15 mouse cellular contexts compared by ENCODE assay signal in the genomic region with DNA sequence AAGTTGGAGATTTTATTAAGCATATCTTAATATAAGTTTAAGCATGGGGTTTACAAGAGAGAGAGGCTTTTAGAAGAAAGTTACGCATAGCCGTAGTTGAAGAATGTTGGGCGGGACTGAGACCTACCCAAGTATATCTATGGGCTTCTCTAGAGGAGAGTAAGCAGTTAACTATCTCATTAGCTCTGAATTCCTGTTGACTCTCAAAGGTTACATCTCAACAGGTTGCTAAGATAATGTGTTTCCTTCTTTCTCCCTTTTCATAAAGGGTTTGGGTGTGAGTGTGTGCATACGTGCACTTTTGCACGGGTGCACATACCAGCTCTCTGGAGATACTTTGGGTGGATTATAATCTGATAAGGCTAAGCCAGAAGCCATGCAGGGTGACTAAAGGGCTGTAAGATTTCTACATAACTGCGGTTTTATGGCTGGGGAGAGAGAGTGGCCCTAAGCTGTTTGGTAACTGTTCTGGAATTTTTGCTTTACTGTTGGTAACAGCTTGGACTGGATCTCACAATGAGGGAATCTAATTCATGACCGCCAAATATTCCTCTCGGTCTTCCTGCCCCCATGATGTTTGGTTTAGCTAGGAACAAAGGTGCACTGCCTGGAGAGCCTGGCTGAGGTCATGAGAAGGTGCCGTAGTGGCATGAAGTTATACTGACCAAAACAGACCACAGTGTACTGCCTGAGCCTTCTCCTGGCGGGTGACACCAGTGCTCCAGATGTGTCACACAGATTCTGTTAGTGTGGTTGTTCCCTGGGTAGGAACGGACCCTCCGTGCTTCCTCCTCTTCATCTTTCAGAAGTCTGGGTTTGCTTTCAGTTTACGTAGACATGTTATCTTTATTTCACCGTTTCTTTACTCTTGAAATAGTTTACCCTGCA.
A peak's percentile ranks its signal among the peaks of the same experiment; 100 is the strongest.
DNase-seq lines count a peak whose midpoint lies in the region; ATAC-seq and TF ChIP-seq lines count a peak whose summit lies in the region.
"Had no signal": no experiment of that assay in that cellular context is flagged by ENCODE, and none has a peak within 500 bp of the region (broad histone marks: within the 10 kb centered on the region; RNA-seq: fewer than 3 reads in every experiment).

No protein-coding gene starts in this region.

- peak in 1 of 2 experiments; percentile 50; a peak in 2 of 4 replicates for TF ChIP-seq EP300 in MEL (IDR thresholded peaks at IDR 0.05; ENCODE audit: low read depth in 1 of 2, low read length in 2 of 2)

- peaks cover 12 to 40% of the 10 kb centered on the region in 2 experiments for H3K4me1 ChIP-seq in MEL (ENCODE audit: control insufficient read depth in 1 of 2, insufficient read depth in 2 of 2, low read length in 2 of 2)
- peaks cover 12% of the 10 kb centered on the region for H3K4me1 ChIP-seq in intestine, embryonic 15.5 days (replicated peaks)
- H3K4me1 ChIP-seq in hindbrain, embryonic 14.5 days (replicated peaks; ENCODE audit: control insufficient read depth, insufficient read depth, low read length), result no peaks in the 10 kb centered on the region
- H3K4me1 ChIP-seq: forebrain, embryonic 15.5 days had no signal

- H3K79me2 ChIP-seq in MEL (ENCODE audit: control insufficient read depth, insufficient read depth, low read length, poor library complexity), result peaks cover 12% of the 10 kb centered on the region

- ATAC-seq in intestine, embryonic 15.5 days, result peak; percentile 87
- peak; percentile 19 for ATAC-seq in megakaryocyte, adult 5-6 weeks (ENCODE audit: poor library complexity, severe bottlenecking)
- ATAC-seq in hindbrain, embryonic 14.5 days (ENCODE audit: low FRiP score), result no peak
- ATAC-seq: forebrain, embryonic 15.5 days had no signal

- TF ChIP-seq RAD21 in MEL (IDR thresholded peaks at IDR 0.05; ENCODE audit: low read depth, low read length), result no peak

- H3K27ac ChIP-seq in MEL (ENCODE audit: control insufficient read depth, low read depth, low read length), result peak overlapping the region; percentile 99
- peak overlapping the region; percentile 56; the same call in 1 of the 2 replicates for H3K27ac ChIP-seq in intestine, embryonic 15.5 days
- H3K27ac ChIP-seq in hindbrain, embryonic 14.5 days, result no peak overlapping the region
- H3K27ac ChIP-seq: embryonic facial prominence, embryonic 15.5 days; forebrain, embryonic 15.5 days; heart, embryonic 10.5 days; hindbrain, embryonic 10.5 days; left cerebral cortex, adult 2 months had no signal

- no peaks in the 10 kb centered on the region for H3K27me3 ChIP-seq in MEL (ENCODE audit: control insufficient read depth in 1 of 2, insufficient read depth in 2 of 2, low read length in 2 of 2)
- H3K27me3 ChIP-seq in intestine, embryonic 15.5 days (replicated peaks), result no peaks in the 10 kb centered on the region
- no peaks in the 10 kb centered on the region for H3K27me3 ChIP-seq in hindbrain, embryonic 14.5 days (ENCODE audit: control insufficient read depth, insufficient read depth, low read length)
- H3K27me3 ChIP-seq: embryonic facial prominence, embryonic 15.5 days; forebrain, embryonic 15.5 days had no signal

- H3K4me3 ChIP-seq in MEL (ENCODE audit: control insufficient read depth in 1 of 2, insufficient read depth in 1 of 2, low read depth in 2 of 2, low read length in 2 of 2), result peak overlapping the region; percentile 58 to 73
- no peak overlapping the region for H3K4me3 ChIP-seq in intestine, embryonic 15.5 days (replicated peaks)
- no peak overlapping the region for H3K4me3 ChIP-seq in hindbrain, embryonic 14.5 days (replicated peaks; ENCODE audit: low read length)
- H3K4me3 ChIP-seq: embryonic facial prominence, embryonic 15.5 days; forebrain, embryonic 15.5 days; heart, embryonic 10.5 days; hindbrain, embryonic 10.5 days; left cerebral cortex, adult 2 months had no signal

- H3K36me3 ChIP-seq in MEL (ENCODE audit: control insufficient read depth in 1 of 2, insufficient read depth in 2 of 2, low read length in 2 of 2), result peaks cover 0 to 46% of the 10 kb centered on the region in 2 experiments; a peak in 3 of 4 replicates
- H3K36me3 ChIP-seq in intestine, embryonic 15.5 days, result no peaks in the 10 kb centered on the region
- H3K36me3 ChIP-seq in hindbrain, embryonic 14.5 days (replicated peaks; ENCODE audit: control insufficient read depth, insufficient read depth), result no peaks in the 10 kb centered on the region
- H3K36me3 ChIP-seq: embryonic facial prominence, embryonic 15.5 days; forebrain, embryonic 15.5 days had no signal

- 66% methylated on average over 14 of the region's 14 CpGs for WGBS in intestine, embryonic 15.5 days
- 95% methylated on average over 14 of the region's 14 CpGs for WGBS in hindbrain, embryonic 14.5 days

- no peak overlapping the region for H3K4me2 ChIP-seq in intestine, embryonic 15.5 days (replicated peaks)
- H3K4me2 ChIP-seq in hindbrain, embryonic 14.5 days (replicated peaks), result no peak overlapping the region
- H3K4me2 ChIP-seq: embryonic facial prominence, embryonic 15.5 days; forebrain, embryonic 15.5 days had no signal

- H3K9me3 ChIP-seq in MEL (replicated peaks; ENCODE audit: insufficient read depth, low read length), result no peaks in the 10 kb centered on the region
- H3K9me3 ChIP-seq in intestine, embryonic 15.5 days, result no peaks in the 10 kb centered on the region
- H3K9me3 ChIP-seq in hindbrain, embryonic 14.5 days (ENCODE audit: control insufficient read depth, low read length), result no peaks in the 10 kb centered on the region
- H3K9me3 ChIP-seq: embryonic facial prominence, embryonic 15.5 days; forebrain, embryonic 15.5 days; heart, embryonic 10.5 days; hindbrain, embryonic 10.5 days had no signal

- TF ChIP-seq POLR2A in MEL (IDR thresholded peaks at IDR 0.05; ENCODE audit: control insufficient read depth in 1 of 2, insufficient read depth in 1 of 2, low read depth in 1 of 2, low read length in 2 of 2, poor library complexity in 1 of 2), result peak in 1 of 2 experiments; percentile 37; a peak in 2 of 4 replicates

- intact Hi-C loops in heart, postnatal 25 days (cut with DNase I), result no loop called here

- H3K9ac ChIP-seq in MEL (ENCODE audit: control insufficient read depth, low read depth, low read length, poor library complexity, severe bottlenecking), result peak overlapping the region; percentile 76
- no peak overlapping the region for H3K9ac ChIP-seq in intestine, embryonic 15.5 days
- no peak overlapping the region for H3K9ac ChIP-seq in hindbrain, embryonic 14.5 days
- H3K9ac ChIP-seq: embryonic facial prominence, embryonic 15.5 days; forebrain, embryonic 15.5 days had no signal

- TF ChIP-seq CTCF in MEL (IDR thresholded peaks at IDR 0.05 in 2 of 3, conservative IDR thresholded peaks at IDR 0.05 in 1 of 3; ENCODE audit: control insufficient read depth in 1 of 3, insufficient read depth in 1 of 3, low read depth in 2 of 3, low read length in 3 of 3, poor library complexity in 1 of 3, severe bottlenecking in 1 of 3), result no peak

- DNase-seq in 3T3-L1 (ENCODE audit: low read depth, low spot score), result peak; percentile 63
- peak; percentile 88 for DNase-seq in MEL (ENCODE audit: low read depth, low spot score)
- no peak for DNase-seq in heart, postnatal 25 days (ENCODE audit: low spot score)
- DNase-seq in hindbrain, embryonic 14.5 days (ENCODE audit: low spot score), result no peak
- no peak for DNase-seq in gastrocnemius, postnatal 25 days
- no peak for DNase-seq in spleen, adult 18-20 months
- DNase-seq: adrenal gland, postnatal 36 days; kidney, adult 8-10 months had no signal

TF ChIP-seq in MEL, 35 proteins besides CTCF, POLR2A, EP300 and RAD21 (continues in another document):
- TF ChIP-seq ZKSCAN1 (IDR thresholded peaks at IDR 0.05; ENCODE audit: low read depth, low read length) (no peak), NRF1 (IDR thresholded peaks at IDR 0.05; ENCODE audit: insufficient read depth, low read depth, low read length, poor library complexity, severe bottlenecking) (no peak), NELFE (IDR thresholded peaks at IDR 0.05; ENCODE audit: low read depth, low read length) (0 out of 2 replicates have a peak, but pooled peaks have one; percentile 17), KAT2A (conservative IDR thresholded peaks at IDR 0.05; ENCODE audit: low read depth, low read length) (no peak), HCFC1 (IDR thresholded peaks at IDR 0.05; ENCODE audit: low read depth, low read length) (no peak), ZNF384 (IDR thresholded peaks at IDR 0.05; ENCODE audit: low read depth, low read length) (no peak), GATA1 (IDR thresholded peaks at IDR 0.05; ENCODE audit: low read depth, low read length) (peak; percentile 73), GABPA (IDR thresholded peaks at IDR 0.05; ENCODE audit: low read depth, low read length) (no peak), MYC (IDR thresholded peaks at IDR 0.05; ENCODE audit: low read depth, low read length) (no peak), E2F4 (IDR thresholded peaks at IDR 0.05; ENCODE audit: borderline replicate concordance, low read depth, low read length) (no peak), POLR2AphosphoS2 (IDR thresholded peaks at IDR 0.05; ENCODE audit: low read length) (no peak), POLR2AphosphoS5 (IDR thresholded peaks at IDR 0.05; ENCODE audit: borderline replicate concordance, low read depth, low read length) (no peak), ZC3H11A (IDR thresholded peaks at IDR 0.05; ENCODE audit: low read depth, low read length) (0 out of 2 replicates have a peak, but pooled peaks have one; percentile 17), MYB (IDR thresholded peaks at IDR 0.05; ENCODE audit: low read depth, low read length) (no peak), USF1 (IDR thresholded peaks at IDR 0.05; ENCODE audit: low read depth, low read length) (no peak), ZMIZ1 (IDR thresholded peaks at IDR 0.05; ENCODE audit: low read depth, low read length) (peak; percentile 54; the same call in 1 of the 2 replicates), TBP (IDR thresholded peaks at IDR 0.05; ENCODE audit: low read depth, low read length) (peak; percentile 61), UBTF (IDR thresholded peaks at IDR 0.05; ENCODE audit: borderline replicate concordance, insufficient read depth, low read depth, low read length) (no peak), SIN3A (IDR thresholded peaks at IDR 0.05; ENCODE audit: low read length) (no peak; the same call in 1 of the 2 replicates), MAZ (IDR thresholded peaks at IDR 0.05; ENCODE audit: low read depth, low read length) (no peak), ETS1 (IDR thresholded peaks at IDR 0.05; ENCODE audit: low read depth, low read length) (peak; percentile 81; the same call in 1 of the 2 replicates), MAFK (IDR thresholded peaks at IDR 0.05; ENCODE audit: borderline replicate concordance, low read depth, low read length) (no peak), RCOR1 (IDR thresholded peaks at IDR 0.05; ENCODE audit: low read depth, low read length) (peak; percentile 65), ELF1 (IDR thresholded peaks at IDR 0.05; ENCODE audit: low read depth, low read length) (no peak), USF2 (IDR thresholded peaks at IDR 0.05; ENCODE audit: borderline replicate concordance in 1 of 2, insufficient read depth in 1 of 2, low read depth in 1 of 2, low read length in 2 of 2) (no peak), MEF2A (IDR thresholded peaks at IDR 0.05; ENCODE audit: extremely low read depth, insufficient replicate concordance, low read depth, low read length, poor library complexity, severe bottlenecking) (no peak)

Comparison
In these comparisons a context has a peak if more than half of its experiments do, and no peak if none do; other contexts are left out.
1. DNase-seq: peak in 3T3-L1 (single experiment) and MEL (single experiment); none in heart, postnatal 25 days (single experiment), hindbrain, embryonic 14.5 days (single experiment), gastrocnemius, postnatal 25 days (single experiment) and spleen, adult 18-20 months (0 of 2).
2. H3K4me3 ChIP-seq: peak in MEL (2 of 2); none in intestine, embryonic 15.5 days (single experiment) and hindbrain, embryonic 14.5 days (single experiment).